Mouse (Mus musculus) yolk sac, embryonic 10.5 days (tissue): ENCODE measurements around the gene Cpm.
"Not testable (repeated sequence)": the region's sequence is repeated elsewhere in the genome, so short reads cannot be mapped to it uniquely, and the experiment has no call there.

ENCODE experiments used
- DNase-seq: peaks from one replicate; pipeline ENCODE4 v3.0.0-alpha.2; 2017; ENCODE audit warnings: low spot score

The Cpm gene

DNA sequence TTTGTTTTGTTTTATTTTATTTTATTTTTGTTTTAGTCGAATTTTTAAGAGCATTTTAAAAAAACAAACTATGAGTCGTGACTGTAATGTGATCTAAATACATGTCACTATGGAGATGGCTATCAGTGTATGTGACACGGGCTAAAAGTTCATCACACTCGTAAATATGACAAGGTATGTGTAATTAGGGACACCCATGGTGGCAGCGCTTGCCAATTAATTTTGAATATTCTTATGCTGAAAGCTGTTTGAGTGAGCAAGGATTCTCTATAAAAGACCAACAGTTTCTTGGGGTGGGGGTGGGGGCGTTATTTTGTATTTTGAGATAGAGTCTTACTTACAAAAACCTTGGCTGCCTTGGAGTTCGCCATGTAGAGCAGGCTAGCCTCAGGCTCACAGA, 96.4 kb downstream of the Cpm start:
- no peak for DNase-seq

DNA sequence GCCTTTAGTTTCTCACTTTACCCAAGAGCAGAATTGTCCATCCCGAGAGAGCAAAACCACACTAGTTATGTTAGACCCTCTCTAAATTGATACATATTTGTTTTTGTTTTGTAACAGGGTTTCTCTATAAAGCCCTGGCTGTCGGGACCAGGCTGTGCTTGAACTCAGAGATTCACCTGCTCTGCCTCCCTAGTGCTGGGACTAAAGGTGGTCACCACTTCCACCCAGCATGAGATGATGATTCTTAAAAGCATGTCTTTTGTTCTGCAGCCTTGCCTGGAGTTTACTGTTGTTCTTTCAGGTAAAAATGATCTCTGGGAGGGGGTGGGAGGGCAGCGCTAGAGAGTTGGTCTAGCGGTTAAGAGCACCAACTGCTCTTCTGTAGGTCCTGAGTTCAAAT, 97.0 kb downstream of the Cpm start:
- no peak for DNase-seq

DNA sequence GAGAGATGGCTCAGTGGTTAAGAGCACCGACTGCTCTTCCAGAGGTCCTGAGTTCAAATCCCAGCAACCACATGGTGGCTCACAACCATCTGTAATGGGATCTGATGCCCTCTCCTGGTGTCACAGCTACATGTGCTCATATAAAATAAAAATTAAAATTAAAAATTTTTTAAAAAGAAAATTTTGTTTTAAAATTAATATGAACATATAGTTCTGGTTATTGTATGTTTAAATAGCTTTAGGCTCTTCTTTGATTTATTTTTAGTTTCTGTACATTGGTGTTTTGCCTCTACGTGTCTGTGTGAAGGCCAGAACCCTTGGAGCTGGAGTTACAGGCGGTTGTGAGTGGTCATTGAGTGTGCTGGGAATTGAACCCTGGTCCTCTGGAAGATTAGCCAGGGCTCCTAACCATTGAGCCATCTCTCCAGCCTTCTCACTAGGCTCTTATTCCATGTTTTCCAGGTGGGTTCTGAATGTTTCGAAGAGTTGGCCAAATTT, 97.6 kb downstream of the Cpm start:
- DNase-seq = no peak

DNA sequence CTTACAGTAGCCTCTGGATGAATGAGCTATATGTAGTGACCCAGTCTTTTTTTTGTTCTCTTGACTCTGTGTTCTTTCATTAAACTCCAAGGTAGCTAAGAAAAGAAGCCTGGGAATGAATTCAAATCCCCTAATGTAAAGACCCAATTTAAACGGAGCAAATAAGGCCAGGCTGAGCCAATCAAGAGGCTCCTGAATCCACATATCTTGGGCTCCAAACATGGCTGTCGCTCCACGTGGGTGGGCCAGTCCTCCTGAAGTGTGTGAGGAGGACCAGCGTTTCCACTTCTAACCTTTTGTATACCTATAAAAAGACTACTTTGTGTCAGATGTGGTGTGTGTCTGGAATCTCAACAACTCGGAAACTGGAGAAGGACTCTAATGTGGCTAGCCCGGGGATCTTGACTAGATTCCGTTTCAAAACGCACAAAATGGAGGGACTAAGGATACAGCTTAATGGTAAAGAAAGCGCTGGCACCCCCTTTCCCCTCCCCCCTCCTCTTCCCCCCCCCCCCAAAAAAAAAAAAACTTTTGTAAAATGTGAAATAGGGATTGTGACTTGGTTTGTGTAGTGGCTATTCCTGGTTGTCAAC, 98.3 kb downstream of the Cpm start:
- no peak for DNase-seq

DNA sequence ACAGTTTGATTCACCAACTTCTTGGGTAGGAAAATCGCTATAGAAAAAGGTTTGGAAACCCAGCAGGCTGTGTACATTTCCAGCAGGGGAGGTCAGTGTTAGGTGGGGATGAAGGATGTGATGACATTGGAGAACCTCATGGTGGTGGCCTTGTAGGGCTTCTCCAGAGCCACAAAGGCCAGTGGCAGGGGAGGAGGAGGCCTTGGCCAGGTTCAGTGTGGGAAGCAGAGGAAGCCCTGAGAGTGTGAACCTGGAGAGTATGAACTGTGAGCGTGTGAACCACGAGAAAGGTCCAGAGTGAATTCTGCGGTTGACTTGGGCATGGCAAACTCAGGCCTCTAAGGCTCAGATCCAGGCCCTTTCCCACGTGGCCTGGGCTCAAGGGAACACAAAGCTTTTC, 99.3 kb downstream of the Cpm start:
- DNase-seq = no peak

DNA sequence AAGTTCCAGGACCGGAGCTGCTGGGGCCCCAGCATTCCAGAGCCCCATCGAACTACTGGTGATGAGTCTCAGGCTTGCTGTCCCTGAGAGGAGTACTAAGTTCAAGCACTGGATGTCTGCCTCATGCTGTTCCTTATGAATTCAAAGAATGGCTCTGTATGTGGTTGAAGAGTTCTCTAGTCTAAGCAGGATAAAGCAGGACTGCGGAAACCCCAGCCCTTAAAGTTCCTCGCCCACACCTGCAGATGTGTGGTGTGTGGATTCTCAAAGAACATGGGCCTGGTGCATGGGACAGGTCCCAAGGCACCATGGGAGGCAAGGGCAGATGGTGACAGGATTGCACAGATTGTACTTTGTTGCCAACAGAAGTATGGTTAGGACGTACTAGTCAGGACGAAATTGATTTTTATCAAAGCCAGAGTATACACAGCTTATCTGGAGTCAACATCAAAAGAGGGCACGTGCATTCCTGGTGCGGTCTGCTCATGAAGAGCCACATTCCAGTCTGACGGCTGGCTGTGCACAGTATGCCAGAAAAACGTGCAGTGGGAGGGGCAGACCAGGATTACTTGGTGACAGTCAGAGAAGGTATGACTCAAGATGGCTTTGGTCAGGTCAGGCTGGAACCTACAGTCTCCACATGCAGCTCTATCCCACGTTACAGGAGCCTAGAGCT, 100.0 kb downstream of the Cpm start:
- DNase-seq = peak; percentile 66

DNA sequence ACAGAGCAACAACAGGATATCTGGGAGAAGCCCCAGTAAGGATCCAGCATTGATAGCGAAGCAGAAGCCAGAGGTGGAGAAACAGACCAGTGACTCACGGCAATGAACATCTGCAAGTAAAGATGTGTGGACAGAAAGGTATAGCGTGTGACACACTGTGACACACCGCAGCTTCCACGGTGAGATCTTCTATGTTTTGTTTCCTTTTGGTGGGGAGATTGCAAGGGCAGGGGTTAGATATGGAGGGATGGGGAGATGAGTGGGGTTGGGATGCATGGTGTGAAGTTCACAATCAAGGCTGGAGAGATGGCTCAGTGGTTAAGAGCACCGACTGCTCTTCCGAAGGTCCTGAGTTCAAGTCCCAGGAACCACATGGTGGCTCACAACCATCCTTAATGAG, 100.8 kb downstream of the Cpm start:
- DNase-seq = no peak

DNA sequence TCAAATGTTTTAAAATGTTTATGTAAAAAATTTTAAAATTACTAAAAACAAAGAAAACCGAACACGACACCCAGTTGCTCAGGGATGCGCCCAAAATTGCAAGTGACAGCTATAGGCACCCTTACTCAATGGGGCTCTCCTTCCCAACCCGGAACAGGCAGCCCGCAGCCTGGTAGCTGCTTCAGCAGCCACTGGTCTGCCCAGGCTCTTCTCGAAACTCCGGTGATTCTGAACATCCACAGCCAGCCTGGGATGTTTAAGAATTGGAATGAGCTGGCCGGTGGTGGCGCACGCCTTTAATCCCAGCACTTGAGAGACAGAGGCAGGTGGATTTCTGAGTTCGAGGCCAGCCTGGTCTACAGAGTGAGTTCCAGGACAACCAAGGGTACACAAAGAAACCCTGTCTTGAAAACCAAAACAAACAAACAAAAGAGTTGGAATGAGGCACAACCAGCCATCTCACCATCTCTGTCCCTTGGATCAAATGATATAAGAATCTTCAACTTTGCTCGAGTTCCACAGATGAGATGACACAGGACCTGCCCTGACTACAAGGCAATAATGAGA, 101.4 kb downstream of the Cpm start:
- DNase-seq = no peak

DNA sequence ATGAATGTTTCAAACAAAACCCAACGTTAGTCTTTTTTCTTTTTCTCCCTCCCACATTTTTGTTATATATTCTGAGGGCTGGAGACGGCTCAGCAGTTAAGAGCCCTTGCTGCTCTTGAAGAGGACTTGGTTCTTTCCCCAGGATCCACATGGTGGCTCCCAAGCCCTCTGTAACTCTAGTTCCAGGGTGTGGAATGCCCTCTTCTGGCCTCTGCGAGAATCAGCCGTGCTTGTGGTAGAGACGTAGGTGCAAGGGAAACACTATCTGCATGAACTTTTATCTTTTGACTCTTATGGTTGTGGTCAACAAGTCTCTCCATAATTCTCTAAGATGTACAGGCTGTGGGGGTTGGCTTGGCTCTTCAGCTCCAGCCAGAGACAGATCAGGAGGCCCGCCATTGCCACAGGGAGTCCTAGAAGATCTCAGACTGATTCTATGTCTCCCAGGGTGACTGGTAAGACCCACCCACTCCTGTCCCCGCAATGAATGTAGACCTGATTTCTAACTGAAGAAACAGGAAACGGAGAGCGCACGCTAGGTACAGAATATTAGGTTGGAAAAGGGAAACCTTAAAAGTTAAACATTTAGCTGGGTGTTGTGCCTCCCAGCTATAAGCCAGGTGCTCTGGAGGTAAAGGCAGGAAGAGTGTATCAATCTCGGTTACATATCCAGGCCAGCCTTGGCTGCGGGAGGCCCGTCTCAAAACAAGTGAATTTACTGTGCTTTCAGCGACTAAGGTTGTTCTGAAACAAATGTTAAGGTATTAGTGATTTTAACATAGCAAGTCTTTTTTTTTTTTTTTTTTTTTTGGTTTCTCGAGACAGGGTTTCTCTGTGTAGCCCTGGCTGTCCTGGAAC, 102.2 kb downstream of the Cpm start:
- peak; percentile 72 for DNase-seq

DNA sequence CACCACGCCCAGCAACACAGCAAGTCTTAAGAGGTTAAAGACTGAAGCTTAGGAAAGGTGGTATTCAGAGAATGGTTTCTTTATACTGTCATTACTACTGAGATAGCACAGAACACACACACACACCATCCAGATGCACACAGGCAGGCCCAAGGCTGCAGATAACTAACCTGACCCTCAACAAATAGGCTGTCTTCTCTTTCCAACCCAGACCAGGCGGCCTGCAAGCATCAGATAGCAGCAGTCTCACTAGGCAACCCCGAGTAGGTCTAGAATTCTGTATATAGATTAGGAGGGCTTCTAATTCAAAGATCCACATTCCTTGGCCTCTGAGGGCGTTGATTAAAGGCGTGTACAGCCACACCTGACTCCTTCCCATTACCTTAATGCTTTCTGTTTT, 102.9 kb downstream of the Cpm start:
- no peak for DNase-seq

DNA sequence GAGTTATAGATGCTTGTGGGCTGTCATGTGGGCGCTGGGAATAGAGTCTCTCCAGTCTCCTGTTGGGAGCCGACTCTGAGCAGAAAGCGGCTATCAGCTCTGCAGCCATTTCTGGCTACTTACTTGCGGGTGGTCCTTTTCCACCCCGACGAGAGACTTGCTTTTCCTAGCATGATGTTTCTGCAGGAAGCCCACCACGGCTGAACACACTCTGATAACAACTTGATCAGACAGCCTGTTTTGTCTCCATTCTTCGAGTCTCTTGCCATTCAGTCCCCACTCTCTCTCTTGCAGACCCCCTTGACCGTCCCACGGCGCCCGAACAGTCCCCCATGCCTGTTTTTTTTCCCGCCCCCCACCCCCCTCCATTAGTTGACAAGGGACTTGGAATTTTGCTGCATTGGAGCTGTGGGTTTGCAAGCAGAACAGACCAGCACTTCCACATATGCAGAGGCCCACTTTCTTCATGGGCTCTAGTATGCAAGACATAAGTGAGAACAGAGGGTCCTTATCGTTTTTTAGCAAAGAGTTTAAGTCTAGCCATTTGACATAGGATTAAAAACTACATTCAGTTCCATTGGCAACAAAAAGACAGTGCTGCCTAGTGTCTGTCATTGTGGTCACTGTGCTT, 103.8 kb downstream of the Cpm start:
- no peak for DNase-seq

DNA sequence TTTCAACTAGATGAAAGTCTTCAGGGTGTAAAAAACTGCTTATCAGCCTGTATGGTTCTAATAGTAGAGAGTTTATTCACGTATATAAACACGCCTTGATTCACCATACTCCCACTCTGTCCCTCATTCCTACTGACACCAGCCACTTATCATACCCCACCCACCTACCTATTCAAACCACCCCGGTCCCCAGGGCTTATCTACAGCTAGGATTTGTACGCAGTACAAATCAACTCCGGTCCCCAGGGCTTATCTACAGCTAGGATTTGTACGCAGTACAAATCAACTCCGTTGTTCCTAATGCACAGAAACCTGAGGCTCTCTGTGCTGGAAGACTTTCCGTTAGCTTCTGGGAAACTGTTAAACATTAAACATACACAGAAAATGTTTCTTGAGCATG, 104.3 kb downstream of the Cpm start:
- not testable (repeated sequence) for DNase-seq

DNA sequence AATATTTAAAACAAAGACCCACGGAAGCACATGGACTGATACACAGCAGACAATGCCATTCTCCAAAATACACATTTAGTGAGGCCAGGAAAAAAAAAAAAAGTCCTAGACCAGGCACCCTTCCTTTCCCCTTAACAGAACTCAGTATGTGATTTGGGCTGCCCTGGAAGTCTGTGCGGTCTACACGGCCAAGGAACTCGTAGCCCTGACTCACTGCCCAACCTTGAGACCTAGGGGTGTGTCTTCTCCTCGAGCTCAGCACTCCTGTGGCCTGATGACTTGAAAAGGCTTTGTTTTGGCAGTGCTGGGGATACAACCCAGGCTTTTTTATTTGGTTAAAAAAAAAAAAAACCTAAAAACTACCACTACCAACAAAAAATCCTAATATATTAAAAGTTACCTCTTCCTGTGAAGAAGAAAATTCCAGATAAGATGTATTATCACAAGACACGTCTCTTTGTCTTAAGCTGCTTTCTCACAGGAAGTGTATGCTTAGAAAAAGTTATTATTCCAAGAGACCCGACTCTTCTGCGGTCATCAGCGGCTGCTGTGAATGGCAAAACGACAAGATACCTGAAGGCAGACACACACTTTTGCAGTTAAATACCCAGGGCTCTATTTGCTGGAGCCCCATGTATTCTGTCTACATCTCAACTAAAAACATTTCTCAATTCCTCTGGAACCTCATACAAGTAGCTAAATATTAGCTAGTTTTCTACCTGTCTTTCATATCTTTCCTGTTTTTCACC, 105.0 kb downstream of the Cpm start:
- DNase-seq = not testable (repeated sequence)

DNA sequence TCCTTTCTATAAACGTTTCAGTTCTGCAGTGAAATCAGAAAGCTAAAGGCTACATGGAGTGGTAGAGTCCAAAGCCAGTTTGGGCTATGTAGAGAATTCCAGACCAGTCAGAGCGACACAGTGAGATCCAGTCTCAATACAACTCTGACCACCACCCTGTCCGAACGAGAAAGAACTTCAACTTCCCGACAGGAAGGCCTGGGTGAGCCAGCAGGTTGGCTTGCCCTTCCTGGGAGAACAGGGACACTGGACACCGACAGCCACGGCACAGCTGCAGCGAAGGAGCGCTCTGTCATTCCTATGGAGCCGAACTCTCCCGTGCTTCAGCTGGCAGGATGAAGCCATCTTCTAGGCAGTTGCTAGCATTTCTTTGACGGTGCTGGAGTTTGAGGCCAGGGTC, 106.1 kb downstream of the Cpm start:
- DNase-seq = not testable (repeated sequence)

DNA sequence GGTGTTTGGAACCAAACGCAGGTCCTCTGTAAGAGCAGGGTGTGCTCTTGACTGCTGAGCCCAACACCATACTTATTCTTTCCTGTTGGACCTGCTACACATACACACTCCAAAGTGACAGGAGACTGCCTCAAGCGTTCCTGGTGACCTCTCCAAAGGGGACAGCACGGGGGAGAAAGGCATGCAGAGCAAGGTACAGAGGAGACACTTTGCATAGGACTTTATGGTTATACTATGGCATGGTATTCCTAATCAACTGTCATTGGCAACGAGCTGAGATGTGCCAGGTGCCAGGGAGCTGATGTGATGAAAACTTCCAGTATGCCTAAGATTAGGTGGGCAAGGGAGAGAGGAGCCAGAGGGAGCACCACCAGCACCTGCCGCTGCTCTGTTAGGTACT, 107.3 kb downstream of the Cpm start:
- DNase-seq = no peak
